Mouse (Mus musculus): ENCODE data around the gene Msi1.
A peak's percentile ranks its signal among the peaks of the same experiment; 100 is the strongest.

Gene Msi1

DNA sequence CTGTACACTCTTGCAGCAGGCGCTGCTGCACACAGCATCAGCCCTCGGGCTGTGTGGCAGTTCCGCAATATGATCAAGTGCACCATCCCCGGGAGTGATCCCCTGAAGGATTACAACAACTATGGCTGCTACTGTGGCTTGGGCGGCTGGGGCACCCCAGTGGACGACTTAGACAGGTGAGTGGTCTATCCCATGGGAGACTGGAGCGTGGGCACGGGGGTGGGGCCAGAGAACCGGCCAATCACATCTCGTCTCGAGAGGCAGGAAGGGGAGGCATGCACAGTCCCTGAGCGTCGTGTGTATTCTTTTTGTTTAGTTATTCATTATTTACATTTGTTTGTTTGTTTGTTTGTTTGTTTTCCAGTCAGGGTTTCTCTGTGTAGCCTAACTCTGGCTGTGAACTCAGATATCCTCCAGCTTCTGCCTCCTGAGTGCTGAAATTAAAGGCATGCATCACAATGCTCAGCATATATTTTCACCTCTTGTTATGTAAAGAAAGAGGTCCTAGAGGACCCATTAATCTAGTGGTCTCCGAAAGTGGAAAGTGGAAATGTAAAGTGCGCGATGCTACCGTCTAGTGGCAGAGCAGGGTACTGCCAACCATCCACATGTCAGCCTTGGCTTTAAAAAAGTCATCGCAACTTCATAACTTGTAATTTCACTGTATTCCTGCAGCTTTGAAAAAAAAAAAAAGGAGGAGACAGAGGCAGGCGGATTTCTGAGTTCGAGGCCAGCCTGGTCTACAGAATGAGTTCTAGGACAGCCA is 41.5 kb downstream of the Msi1 start:
- DNase-seq: peak; percentile 61

DNA sequence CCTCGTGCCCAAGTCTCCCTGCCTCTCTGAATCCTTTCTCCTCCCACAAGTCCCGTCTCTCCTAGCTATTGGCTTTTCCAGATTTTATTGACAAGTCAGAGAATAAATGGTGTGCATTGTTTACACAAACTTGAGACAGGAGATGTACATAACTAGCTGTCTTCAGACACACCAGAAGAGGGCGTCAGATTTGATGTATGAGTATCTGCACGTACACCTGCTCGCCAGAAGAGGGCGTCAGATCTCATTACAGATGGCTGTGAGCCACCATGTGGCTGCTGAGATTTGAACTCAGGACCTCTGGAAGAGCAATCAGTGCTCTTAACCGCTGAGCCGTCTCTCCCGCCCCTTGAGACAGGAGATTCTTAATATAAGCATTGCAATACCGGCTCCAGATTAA is 43.8 kb downstream of the Msi1 start:
- no peak for DNase-seq

DNA sequence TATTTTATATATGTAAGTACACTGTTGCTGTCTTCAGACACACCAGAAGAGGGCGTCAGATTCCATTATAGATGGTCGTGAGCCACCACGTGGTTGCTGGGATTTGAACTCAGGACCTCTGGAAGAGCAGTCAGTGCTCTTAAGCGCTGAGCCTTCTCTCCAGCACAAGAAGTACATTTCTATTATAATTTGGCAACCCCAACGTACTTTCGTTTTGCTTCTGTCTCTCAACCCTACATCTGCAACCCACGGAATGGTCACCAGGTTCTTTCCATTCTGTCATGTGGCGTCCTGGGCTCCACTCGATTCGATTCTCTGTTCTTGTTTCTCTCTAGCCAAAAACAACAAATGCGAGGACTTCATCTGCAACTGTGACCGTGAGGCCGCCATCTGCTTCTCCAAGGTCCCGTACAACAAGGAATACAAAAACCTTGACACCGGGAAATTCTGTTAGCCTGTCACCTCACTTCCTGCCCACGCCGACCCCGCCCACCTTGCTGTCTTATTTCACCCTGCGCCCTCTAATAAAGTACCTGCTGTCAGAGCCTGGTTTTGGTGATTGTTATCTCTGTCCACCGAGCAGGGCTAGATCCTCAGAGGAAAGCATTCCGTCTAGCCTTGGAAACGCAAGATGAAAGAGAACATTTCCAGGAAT is 44.9 kb downstream of the Msi1 start:
- DNase-seq: peak; percentile 23

DNA sequence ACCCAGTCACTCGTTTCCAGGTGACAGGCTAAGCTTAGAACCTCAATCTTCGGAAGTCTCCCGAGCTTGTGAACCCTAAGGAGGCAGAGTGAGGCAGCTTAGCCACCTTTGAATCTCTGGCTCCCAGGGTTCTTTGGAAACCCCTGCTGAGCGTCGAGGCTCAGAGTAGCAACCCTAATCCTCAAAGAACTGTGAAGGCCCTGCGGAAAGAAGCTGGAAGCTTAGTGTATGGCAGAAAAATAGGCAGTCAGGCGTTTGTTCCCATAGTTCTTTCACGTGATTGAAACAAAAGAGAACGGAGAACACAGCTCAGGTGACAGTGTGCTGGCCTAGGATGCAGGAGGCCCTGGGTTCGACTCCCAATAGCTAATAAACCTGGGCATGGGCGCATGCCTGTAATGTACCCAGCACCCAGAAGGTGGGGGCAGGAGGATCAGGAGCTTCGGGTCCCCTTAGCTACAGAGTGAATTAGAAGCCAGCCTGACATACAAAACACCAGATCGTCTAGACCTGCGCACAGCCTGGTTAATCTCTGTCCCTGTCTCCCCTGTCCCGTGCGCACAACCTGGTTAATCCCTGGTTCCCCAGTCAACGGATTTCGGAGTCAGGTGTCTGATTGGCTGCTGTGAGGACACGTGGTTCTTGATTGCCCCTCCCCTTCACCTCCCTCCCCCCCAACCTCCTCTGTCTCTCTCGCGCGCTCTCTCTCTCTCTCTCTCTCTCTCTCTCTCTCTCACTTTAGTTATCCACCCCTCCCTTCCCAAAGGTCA is 46.1 kb downstream of the Msi1 start:
- DNase-seq: peak; percentile 30

DNA sequence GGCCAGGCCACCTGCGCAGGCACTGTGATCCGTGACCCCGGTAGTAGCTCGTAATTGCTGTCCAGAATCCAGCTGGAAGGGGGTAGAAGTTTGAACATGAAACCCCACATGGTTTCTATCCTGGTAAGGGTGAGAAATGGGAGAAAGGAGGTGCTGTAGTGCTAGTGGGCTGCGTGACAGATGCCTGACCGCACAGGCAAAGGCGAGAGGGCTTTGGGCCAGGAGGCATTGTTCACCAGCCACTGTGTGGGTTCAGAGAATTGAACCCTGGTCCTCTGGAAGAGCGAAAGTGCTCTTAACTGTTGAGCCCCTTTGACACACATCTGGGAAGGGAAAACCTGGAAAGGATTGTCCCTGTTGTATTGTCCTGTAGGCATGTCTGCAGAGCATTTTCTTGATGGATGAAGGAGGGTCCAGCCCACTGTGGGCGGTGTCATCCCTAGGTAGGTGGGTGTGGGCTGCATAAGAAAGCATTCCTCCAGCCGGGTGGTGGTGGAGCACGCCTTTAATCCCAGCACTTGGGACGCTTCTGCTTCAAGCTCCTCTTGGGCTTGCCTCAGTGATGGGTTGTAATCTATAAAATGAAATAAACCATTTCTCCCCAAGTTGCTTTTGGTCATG is 46.8 kb downstream of the Msi1 start:
- DNase-seq: no peak

DNA sequence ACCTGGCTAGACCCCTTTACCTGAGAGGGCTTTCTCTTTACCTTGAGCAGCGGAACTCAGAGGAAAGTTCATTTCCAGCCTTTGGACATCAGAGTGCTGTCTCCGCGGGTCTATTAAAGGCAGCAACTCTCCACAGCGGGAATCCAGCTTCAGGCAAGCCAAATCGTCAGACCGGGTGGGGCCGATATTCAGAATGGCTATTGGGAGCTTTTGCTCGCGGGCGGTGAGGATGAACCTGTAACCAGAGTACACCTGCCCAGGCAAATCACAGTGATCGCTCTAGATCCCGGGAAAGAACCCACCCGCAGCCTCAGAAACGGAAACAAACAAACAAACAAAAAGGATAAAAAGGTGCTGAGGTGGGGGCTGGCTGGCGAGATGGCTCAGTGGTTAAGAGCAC is 50.2 kb downstream of the Msi1 start:
- no peak for DNase-seq

DNA sequence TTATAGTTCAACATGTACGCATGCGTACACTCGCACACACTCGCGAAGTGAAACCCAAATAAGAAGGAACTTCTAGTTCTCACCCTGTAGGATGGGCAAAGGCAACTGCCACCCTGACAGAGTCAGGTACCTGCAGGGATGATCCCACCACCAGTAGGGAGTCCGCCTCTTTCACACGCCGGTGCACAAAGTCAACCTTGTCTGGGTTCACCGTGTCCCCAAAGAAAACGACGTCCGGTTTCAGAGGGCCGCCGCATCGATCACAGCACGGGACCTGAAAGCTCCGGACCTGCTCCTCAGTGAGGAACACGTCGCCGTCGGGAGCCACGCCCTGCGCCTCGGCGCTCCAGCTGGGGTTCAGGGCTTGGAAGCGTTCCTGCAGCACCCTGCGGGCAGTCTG is 50.7 kb downstream of the Msi1 start:
- DNase-seq: peak; percentile 24

DNA sequence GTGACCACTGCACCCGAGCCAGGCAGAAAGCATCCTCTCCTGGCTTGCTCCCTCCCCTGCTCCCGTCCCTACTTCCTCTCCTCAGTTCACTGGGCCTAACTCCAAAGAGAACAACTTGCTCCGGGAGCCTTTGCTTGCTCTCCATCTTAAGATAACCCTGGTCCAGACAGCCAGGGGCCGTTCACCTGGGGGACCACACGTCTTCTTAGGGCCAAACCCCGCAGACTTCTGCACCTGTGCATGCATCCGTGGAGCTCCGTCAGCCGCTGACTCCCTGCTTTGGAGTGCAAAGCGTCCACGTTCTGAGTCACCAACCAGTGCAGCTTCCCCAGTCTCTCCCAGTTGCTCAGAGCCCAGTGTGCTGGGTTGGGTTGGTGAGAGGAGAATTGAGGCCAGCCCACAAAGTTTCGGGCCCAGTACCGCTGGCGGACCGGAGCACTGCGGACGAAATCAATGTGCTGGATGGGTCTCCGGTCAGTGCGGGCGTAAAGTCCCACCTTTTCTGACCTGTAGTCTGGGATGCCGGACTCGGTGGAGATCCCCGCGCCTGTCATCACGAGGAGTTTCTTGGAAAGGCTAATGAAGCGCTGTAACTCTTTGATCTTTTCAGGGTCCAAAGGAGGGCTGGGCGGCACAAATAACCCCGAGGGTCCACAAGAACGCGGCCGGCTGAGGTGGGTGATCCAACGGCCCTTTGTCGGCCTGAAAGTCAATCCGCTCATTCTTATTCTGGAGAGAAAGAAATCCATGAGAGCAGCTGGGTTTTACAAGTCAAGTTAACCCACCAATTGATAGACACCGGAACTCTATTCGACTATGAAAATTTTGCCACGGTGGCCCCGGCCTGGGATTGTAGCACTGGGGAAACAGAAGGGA is 53.2 kb downstream of the Msi1 start:
- no peak for DNase-seq

DNA sequence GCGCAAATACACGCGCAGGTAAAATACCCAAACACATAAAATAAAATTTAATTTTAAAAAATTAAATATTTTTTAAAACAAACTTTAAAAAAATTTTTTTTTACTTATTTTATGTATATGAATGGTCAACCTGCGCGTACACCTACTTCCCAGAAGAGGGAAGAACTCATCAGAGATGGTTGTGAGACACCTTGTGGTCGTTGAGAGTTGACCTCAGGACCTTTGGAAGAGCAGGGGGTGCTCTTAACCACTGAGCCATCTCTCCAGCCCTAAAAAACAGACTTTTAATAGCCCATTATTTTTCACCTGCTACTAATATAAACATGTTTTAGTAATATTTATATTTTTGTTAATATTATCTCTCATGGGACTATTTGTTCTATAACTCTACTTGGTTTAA is 54.0 kb downstream of the Msi1 start:
- DNase-seq: no peak

DNA sequence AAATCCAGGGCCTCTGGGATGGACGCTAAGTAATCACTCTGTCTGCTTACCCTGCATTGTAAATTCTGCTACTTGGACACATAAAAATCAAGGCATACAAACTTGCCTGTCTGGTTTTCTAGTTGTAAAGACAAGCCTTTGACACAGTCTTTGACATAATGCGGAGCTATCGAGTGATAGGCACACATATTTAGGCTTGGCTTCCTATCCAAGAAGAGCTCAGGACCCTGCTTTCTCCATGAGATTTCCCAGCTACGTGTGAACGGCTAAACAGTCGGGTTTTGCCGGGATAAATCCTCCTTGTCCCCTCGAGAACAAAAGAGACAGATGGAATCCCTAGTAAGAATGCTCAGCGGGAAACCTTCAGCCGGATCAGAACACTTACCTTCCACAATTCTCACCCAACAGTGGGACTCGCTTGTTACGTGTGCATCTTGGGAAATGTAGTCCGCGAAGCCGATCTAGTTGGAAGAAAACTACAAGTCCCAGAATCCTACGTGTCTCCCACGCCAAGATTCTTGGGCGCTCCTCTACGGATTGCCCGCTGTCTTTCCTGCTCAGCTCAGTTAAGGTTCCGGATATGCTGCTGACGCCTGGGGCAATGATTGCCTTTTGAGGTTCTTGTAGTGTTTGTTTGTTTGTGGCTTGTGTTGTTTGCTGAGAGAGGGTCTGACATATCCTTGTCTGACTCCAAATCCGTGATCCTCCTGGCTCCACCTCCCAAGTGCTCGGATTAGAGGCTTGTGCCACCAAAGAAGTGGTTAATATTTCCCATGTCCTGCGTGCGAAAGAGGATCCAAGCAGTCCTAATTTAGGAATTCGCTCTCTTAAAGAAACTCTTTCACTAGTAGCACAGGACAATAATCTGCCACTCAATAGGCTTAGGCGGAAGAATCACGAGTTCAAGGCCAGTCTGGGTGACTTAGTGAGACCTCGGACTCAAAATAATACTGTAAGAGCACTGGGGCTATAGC is 54.8 kb downstream of the Msi1 start, which contains the start of gene Sirt4:
TSS of gene Sirt4 (minus strand) at position 779 of the 974 bp plus-strand sequence.
- DNase-seq: peak; percentile 83

DNA sequence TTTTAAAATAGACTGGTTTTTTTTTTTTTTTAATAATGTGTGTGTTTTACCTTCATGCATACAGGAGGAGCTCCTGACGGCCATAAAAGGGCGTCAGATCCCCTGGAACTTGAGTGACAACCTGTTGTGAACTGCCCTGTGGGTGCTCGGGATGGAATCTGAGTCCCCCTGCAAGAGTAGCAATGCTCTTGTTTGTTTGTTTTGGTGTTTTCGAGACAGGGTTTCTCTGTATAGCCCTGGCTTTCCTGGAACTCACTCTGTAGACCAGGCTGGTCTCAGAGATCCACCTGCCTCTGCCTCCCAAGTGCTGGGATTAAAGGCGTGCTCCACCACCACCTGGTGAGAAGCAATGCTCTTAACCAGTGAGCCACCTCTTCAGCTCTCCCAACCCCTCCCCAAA is 55.6 kb downstream of the Msi1 start:
- no peak for DNase-seq

DNA sequence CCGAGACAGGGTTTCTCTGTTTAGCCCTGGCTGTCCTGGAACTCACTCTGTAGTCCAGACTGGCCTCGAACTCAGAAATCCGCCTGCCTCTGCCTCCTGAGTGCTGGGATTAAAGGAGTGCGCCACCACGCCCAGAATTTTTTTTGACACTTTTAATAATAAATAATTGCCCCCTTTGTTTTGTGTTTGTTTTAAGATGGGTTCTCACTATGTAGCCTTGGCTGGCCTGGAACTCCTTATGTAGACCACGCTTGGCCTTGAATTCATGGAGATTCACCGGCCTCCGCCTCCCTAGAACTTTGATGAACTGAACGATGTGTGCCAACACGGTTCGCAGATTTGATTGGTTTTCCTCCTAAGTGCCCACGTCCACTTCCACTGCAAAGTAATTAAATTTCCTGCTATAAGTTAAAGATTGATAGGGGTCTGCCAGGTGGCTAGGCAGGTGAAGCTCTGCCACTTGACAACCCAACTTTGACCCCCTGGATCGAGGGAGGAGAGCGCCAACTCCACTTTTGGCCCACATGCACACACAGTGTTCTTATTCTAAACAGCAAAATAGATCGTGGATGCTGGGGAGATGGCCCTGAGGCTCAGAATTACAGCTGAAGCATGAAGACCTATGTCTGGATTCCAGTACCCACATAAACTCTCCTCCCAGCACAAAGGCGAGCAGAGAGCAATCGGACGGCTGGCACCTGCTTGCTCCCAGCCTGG is 56.2 kb downstream of the Msi1 start:
- no peak for DNase-seq

DNA sequence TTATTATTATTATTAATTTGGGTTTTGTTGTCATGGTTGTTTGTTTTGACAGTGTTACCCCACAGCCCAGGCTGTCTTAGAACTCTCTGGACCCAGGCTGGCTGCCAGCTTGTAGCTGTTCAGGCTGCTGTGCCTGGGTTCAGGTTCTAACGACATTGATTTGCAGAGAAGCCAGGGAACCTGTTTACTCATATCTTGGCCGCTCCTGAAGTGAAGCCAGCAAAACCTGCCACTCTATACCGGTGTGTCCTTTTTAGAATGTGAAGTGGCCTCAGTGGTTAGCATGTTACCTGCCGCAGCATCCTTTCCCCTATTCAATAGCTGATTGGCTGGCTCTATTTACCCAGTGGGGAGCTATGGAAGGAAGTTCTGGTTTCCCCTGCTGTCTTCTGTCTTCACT is 57.3 kb downstream of the Msi1 start:
- no peak for DNase-seq

DNA sequence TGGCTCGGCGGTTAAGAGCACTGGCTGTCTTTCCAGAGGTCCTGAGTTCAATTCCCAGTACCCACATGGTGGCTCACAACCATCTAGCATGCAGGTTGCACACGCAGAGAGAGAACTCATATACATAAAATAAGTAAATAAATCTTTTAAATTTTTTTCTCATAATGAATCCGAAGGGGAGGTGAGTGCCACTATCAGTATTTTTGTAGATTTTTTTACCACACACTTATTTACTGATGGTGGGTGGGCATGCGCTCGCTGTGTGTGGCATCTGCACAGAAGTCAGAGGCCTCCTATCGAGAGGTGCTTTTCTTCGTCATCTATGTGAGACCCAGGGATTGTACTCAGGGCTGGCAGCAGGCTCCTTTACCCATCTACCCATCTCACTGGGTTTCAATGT is 58.0 kb downstream of the Msi1 start:
- DNase-seq: no peak

DNA sequence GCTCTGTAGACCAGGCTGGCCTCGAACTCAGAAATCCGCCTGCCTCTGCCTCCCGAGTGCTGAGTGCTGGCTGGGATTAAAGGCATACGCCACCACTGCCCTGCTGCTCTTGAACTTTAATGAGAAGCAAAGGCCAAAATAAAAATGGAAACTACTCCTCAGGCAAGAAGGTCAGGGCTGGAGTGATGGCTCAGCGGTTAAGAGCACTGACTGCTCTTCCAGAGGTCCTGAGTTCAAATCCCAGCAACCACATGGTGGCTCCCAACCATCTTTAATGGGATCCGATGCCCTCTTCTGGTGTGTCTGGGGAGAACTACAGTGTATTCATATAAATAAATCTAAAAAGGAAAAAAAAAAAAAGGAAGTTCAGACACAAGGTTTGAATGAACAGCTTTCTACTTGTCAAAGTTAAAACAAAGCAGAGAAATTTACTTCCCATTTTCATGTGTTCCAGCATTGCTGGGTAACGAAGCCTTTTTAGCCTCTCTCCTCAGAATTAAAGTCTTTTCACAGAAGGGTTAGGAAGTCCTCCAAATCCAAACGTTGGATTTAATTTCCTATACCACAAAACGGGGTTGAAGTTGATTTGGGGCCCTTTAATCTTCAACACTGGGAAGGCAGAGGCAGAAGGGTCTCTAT is 58.7 kb downstream of the Msi1 start:
- no peak for DNase-seq

DNA sequence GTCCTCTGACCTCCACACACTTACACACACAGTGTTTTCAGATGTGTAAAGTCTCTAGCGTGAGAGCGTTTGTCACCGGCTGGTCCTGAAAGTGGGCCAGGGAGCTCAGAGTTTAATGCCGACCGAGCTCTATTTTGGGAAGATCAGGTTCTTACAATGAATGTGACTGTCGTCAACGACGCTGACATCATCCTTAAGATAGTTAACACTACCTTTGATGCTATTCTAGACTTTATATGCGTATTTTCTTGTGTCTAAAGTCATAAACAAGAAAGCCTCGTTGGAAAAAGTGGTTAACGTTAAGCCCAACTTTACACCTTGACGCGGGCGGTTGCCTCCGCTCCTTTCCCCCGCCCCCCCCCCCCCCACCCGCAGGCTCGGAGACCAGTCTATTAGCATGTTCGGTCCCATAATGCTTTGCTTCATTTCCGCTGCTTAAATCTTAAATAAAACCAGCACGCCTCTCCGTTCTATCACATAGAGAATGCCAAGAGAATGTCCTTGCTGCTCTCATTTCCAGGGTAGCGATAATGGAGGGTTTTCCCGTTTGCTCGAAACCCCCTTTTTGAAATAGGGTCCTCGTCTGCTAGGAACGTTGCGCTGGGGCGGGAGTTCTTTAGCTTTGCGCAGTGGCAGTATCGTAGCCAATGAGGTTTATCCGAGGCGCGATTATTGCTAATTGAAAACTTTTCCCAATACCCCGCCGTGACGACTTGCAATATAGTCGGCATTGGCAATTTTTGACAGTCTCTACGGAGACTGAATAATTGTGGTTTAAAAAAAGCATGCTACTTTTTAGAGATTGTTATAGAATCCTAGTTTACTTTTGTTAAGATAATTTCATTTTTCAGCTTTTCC is 59.7 kb downstream of the Msi1 start:
- DNase-seq: peak; percentile 87

DNA sequence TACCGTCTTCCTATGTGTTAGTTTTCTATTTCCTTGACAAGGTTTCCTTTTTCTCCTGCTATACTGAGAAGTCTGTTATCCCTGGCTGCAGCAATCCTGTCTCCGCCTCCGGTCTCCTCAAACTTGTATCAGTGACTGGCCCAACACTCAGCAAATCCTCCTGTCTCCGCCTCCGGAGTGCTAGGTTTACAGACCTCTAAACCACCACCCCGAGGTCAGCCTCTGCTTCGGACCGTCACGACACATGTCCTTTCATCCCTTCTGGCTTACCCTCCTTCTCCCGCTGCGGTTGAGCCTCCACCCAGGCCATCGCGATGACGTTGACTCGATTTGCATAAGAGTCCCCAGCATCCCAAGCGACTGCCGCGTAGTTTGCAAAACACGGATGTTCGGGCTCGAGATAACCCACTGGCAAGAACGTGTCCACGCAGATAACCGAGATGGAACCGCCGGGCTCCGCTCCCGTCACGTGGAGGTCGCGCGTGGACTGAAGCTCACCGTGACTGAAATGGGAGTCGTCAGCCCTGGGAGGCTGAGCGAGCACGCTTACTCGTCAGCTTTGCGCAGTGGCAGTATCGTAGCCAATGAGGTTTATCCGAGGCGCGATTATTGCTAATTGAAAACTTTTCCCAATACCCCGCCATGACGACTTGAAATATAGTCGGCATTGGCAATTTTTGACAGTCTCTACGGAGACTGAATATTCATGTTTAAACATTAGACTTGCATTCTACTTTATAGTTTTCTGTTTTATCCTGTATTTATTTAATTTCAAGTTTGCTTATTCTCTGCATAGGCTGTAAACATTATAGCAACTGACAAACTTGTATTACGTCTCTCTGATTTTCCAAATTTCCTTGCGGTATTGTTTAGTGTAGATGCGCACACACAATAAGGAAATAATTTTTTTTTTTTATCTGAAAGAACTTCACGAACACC is 60.6 kb downstream of the Msi1 start:
- DNase-seq: peak; percentile 85

DNA sequence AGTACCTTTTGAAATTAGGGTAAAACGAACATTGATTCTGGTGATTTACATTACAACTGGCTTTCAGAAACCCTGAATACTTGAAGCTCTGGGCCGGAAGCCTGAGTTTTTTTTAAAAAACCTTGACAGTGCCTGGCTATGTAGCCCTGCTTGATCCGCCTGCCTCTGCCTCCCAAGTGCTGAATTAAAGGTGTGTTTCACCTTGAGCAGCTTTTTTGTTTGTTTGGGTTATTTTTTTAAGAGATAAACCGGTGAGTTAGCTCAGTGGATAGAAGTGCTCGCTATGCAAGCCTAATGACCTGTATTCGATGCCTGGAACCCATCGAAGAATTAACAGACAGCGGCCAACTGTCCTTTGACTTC is 61.2 kb downstream of the Msi1 start:
- no peak for DNase-seq
